Mouse (Mus musculus) bone marrow macrophage, adult 2 months (primary cell): ENCODE data around the gene Washc4. TPM values are rescaled to one million over a fixed set of nuclear protein-coding genes. Genes with fewer than 3 reads are reported as not detected.

Experiments
- H3K27ac ChIP-seq: 2 replicates; pipeline ENCODE4 v1.5.1; 2012; ENCODE audit warnings: low read depth, low read length; ENCODE audit not compliant: insufficient read depth
- H3K4me1 ChIP-seq: 2 replicates; pipeline ENCODE4 v1.6.1; 2012; ENCODE audit warnings: low read length; ENCODE audit not compliant: control insufficient read depth, insufficient read depth
- H3K4me3 ChIP-seq: 2 replicates; pipeline ENCODE4 v1.5.1; 2012; ENCODE audit warnings: mild to moderate bottlenecking, low read length, moderate library complexity; ENCODE audit not compliant: insufficient read depth
- CTCF ChIP-seq: IDR thresholded peaks from 2 replicates; pipeline ENCODE4 v1.5.1; 2012; ENCODE audit warnings: low read depth, mild to moderate bottlenecking, low read length, moderate library complexity
- POLR2A ChIP-seq: IDR thresholded peaks from 2 replicates; pipeline ENCODE4 v1.6.1; 2012; ENCODE audit warnings: mild to moderate bottlenecking, low read depth, low read length, borderline replicate concordance
- polyA plus RNA-seq: library from polyadenylated mRNA; stranded (reverse); fragments of >200 nt; gene quantifications from 2 replicates; pipeline ENCODE4 v1.2.4, GENCODE M21; 2012; ENCODE audit not compliant: missing spikeins, insufficient read depth, insufficient read length

Gene Washc4
- polyA plus RNA-seq, 1 experiment = 68.2 TPM

DNA sequence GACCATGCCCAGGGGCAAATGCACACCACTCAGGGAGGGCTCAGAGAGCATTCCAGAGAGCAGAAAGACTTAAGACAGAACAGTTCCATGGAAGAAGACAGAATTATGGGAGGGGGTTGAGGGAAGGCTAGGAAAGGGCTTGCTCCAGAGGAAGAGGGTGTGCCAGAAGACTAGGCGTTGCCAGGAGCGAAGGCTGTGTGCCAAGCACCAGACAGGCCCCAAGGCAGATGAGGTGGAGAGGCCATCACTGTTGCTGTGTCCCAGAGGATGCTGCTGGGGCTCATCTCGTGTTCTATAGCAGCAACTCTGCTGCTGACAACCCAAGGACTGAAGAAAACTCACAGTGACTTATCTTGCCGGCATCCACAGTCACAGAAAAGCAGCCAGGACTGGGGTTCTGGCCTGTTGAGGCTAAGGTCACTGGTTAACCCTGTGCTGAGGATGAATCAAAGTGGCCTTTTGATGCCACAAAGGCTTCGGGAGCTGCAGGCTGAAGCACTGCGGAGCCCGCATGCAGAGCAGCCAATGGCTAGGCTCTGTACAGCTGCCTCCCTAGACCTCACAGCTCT, 89.3 kb downstream of the Washc4 start:
- Histone ChIP-seq H3K4me3 (no peak overlapping the region), H3K4me1 (peaks cover 26% of the 10 kb centered on the region), H3K27ac (no peak overlapping the region)
- TF ChIP-seq CTCF = no peak
- TF ChIP-seq POLR2A = no peak

DNA sequence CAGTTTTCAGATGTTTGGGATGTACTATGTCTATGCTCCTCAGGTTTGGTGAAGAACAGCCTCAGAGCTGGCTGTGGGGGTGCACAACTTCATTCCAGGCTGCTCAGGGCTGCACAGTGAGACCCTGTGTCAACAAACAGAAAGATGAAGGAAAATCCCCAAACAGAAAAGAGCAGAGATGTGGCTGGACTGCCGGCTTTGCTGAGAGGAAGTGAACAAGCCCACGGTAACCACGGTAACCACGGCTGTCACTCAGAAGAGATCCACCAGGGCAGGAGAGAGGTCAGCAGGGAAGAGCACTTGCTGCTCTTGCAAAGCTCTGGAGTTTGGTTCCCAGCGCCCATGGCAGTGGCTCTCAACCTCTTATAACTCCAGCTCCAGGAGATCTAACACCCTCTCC, 90.9 kb downstream of the Washc4 start:
- no peak overlapping the region for H3K27ac ChIP-seq
- no peak overlapping the region for H3K4me3 ChIP-seq
- peaks cover 36% of the 10 kb centered on the region for H3K4me1 ChIP-seq
- no peak for TF ChIP-seq CTCF
- TF ChIP-seq POLR2A = no peak

DNA sequence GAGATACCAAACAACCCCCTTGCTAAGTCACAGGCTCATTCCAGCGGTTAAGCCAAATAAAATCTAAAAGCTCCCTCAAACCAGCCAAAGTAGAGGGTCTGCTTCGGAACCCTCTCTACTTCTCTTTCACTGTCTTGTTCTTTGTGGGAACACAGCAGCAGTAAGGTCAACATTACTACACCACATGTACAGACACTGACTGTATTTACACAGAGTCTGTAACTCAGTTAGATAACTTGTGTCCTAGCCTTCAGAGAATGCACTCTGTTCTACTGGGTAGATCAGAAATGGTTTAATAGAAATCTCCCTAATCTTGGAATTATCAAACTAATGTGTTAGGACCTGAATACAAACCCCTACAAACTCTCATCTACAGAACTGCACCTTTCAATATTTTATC, 92.6 kb downstream of the Washc4 start:
- no peak overlapping the region for H3K4me3 ChIP-seq
- TF ChIP-seq CTCF = no peak
- no peak for TF ChIP-seq POLR2A
- H3K4me1 ChIP-seq = peaks cover 36% of the 10 kb centered on the region
- H3K27ac ChIP-seq = no peak overlapping the region

DNA sequence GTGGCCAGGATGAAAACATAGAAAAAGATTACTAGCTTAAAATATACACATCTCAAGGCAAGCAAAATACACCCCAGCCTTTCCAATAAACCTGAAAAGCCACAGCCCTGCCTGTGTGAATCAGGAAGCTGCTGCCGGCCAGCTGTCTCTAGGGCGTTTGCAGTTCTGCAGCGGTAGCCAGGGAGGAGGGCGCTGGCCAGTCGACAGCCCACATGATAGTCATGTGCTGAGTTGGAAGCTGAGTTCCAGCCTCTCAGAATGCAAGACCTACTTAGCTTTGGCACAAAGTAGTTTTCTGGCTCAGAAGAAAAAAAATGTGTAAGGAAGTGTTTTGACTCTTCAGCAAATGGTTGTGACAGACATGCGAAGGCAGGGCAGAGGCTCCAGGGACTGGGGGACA, 93.7 kb downstream of the Washc4 start:
- TF ChIP-seq POLR2A (no peak), CTCF (no peak)
- H3K4me3 ChIP-seq = no peak overlapping the region
- peak overlapping the region; percentile 88 for H3K27ac ChIP-seq
- peaks cover 42% of the 10 kb centered on the region for H3K4me1 ChIP-seq

DNA sequence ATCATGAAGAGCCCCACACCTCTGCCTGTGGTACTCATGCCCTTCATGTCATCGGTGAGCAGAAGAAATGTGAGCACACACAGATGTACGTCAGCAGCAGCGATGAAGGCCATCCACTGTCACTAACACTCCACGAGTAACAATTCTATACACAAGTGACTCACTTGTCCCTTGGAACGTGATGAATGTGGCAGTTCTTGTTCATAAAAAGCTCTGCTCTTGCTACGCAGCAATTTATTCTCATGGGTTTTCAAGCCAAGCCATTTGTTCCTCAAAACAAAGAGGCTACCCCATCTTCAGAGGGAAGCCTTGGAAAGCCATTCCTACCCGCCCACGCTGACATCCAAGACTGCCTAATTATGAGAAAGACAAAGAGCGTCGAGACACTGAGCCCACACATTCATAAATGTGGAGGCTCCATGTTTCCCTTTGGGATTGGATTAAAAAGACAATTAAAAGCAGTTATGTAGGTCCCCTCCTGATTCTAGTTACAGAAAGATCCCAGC, 96.4 kb downstream of the Washc4 start:
- no peak for TF ChIP-seq CTCF
- no peak for TF ChIP-seq POLR2A
- peaks cover 59% of the 10 kb centered on the region for H3K4me1 ChIP-seq
- no peak overlapping the region for H3K27ac ChIP-seq
- no peak overlapping the region for H3K4me3 ChIP-seq

DNA sequence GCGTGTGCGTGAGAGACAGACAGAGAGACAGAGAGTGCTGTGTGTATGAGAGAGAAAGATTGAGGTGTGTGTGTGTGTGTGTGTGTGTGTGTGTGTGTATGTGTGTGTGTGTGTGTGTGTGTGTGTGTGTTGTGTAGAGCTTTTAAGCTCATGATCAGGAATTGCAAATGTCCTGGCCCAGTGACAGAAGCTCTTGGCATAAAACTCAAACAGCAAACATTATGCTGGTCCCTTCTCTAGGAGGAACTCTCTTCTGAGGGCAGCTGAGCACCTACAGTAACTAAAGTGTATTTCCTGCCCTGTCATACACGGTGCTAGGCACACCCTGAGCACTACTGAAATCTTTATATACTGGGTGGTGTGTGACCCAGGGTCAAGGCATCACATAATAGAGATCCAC, 98.1 kb downstream of the Washc4 start:
- Histone ChIP-seq H3K4me3 (no peak overlapping the region), H3K27ac (no peak overlapping the region), H3K4me1 (peaks cover 60% of the 10 kb centered on the region)
- TF ChIP-seq CTCF = no peak
- TF ChIP-seq POLR2A = no peak

DNA sequence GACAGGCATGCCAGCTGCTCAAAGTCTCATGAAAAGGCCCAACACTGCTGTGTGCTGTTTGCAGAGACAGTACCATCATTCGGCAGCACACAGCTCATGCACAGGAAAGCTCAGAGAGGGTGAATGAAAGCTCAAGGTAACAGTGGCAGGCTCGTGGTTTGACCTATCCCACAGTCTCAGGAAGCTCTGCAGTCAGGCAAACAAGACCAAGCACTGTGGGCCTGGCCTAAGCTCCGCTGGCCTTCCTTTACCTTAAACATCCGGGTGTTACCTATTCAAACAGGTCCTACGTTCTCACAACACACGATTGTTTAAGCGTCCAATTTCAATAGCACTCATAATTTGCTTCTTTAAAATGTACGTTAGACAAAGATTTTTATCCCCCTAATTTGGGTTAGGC, 100.6 kb downstream of the Washc4 start:
- Histone ChIP-seq H3K4me1 (peaks cover 54% of the 10 kb centered on the region), H3K27ac (no peak overlapping the region), H3K4me3 (no peak overlapping the region)
- no peak for TF ChIP-seq POLR2A
- TF ChIP-seq CTCF = no peak

DNA sequence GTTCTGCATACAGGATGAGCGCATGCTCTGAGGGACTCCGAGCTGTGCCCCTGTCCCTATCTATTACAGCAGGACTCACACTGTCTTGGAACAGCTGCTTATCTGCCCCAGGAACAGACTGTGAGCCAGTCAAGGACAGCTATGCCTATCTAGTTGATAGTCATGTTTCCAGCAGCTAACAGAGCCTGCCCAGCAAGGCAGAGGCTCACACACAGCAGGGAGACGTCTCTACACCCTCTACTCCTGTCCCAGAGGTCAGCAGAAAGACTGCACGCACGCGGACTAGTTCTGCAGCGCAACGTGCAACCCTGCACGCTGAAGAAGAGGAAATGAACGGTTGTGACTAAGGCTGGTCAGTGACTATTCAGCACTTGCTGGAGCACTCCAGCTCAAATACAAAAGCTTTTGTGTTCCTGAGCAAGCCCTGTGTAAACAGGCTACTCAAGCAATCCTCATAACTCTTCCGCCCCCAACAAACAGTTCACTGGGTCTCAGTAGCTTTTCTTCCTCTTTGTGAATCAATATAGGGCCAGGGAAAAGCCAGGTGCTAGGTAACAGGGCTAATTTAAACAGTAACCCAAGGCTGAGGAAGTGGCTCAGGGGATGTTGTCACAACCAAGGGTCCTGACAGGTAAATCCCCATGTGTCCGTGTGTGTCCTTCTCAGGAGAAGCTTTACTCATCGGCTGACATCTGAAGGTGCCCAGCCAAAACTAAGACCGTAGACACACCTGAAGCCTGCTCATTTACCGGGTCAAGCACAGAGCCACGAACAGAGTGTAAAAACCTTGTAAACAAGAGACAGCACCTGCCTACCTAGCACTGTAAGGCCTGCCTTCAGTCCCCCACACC, 101.5 kb downstream of the Washc4 start:
- peaks cover 55% of the 10 kb centered on the region for H3K4me1 ChIP-seq
- TF ChIP-seq POLR2A (no peak), CTCF (no peak)
- H3K4me3 ChIP-seq = peak overlapping the region; percentile 41
- H3K27ac ChIP-seq = peak overlapping the region; percentile 80

DNA sequence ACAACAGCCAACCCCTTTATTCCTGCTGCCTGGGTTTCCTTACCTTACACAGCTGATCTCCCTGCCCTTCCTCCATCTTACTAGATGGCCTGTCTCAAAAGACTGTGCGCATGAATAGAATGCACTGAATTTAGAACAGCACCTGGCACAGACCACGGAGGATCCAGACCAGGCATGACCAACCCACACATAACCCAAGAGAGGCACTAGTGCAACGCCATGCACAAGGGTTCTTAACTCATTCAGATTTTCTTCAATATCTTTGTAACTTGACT, 102.1 kb downstream of the Washc4 start:
- Histone ChIP-seq H3K4me3 (no peak overlapping the region), H3K27ac (peak overlapping the region; percentile 80)

More for the DNA sequence above, 102.1 kb downstream of the Washc4 start:
- H3K4me1 ChIP-seq = peaks cover 55% of the 10 kb centered on the region
- TF ChIP-seq POLR2A = no peak
- TF ChIP-seq CTCF = no peak

Other genes starting within 250 kb of the Washc4 start
- gene Slc41a2, start 205.9 kb upstream of the Washc4 start, polyA plus RNA-seq = 18.8 and 20.4 TPM in 2 replicates
- 0.54 and 0.61 TPM in 2 replicates for gene D10Wsu102e, start 183.5 kb upstream of the Washc4 start, polyA plus RNA-seq
- gene Aldh1l2, start 9.6 kb upstream of the Washc4 start, polyA plus RNA-seq = 0.37 and 1.2 TPM in 2 replicates
- gene Appl2, start 105.0 kb downstream of the Washc4 start, polyA plus RNA-seq = 121 and 142 TPM in 2 replicates
- not detected in 2 replicates for gene 1500009L16Rik, start 179.1 kb downstream of the Washc4 start, polyA plus RNA-seq